Mouse (Mus musculus): ENCODE results near the gene Hoxd9.

Hoxd9 gene

DNA sequence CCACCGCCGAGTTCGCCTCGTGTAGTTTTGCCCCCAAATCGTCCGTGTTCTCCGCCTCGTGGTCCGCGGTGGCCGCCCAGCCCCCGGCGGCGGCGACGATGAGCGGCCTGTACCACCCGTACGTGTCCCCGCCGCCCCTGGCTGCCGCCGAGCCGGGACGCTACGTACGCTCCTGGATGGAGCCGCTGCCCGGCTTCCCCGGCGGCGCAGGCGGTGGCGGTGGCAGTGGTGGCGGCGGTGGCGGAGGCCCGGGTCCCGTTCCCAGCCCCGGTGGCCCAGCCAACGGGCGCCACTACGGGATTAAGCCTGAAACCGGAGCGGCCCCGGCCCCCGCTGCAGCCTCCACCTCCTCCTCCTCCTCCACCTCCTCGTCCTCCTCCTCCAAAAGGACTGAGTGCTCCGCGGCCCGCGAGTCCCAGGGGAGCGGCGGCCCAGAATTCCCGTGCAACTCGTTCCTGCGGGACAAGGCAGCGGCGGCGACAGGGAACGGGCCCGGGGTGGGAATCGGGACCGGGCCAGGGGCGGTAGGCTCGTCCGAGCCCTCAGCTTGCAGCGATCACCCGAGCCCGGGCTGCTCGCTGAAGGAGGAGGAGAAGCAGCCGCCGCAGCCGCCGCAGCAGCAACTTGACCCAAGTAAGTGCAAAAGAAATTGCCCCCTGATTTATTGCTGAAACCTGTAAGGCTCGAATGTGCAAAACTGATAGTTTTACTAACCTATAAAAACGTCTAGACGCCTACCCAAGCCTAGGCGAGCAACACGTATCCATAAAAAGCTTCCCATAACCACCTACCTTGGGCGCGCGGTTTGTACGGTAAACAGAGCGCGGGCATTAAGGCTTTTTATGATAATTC lies 900 bp downstream of the Hoxd9 start:
- DNase-seq (ENCODE audit: low spot score in 2 of 2): no peak

DNA sequence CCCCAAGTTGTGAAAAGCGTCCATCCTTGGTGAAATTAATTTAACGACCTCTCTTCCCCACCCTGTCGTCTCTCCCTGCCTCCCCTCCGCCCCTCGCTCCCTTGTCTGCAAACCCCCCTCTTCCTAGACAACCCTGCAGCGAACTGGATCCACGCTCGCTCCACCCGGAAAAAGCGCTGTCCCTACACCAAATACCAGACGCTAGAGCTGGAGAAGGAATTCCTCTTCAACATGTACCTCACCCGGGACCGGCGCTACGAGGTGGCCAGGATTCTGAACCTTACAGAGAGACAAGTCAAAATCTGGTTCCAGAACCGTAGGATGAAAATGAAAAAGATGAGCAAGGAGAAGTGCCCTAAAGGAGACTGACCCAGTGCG lies 1.5 kb downstream of the Hoxd9 start:
- no peak for DNase-seq (ENCODE audit: low spot score in 2 of 2)

DNA sequence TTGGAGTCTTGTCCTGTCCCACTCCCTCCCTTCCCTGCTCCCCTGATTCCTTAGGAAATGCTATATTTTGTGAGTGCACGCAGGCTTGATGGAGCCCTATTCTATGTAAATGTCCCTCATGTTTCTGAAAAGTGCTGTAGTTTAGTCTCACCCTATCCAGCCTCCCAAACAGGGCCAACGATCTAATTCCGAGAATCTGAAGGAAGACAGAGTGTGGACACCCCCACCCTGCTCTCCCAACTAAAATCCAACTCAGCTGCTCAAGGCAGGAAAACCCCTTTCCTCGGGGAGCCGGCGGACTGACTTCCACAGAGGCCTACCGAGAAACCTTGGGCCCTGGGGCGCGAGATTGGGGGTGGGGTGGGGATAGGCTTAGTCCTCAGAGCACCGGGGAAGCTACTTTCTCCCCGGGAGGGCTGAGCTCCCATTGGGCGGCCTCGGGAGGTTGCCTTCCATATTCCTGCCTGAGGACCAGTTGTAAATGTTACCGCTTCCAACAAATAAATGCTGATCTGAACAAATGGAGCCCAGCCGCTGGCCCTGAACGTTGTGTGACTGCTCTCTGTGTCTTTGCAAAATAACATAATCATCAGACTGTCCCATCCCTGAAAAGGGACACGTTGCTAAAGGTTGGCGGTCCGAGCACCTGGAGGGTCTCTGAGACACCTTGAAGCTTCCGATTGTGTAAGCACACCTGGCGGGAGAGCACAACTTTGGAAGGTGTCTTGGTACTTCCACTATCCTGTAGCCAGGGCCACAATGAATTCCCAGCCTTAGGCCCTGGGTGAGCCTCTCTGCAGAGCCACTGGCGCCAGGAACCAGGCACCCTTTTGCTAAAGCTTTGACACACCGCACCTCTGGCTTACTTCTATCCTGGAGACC lies 2.4 kb downstream of the Hoxd9 start:
- no peak for DNase-seq (ENCODE audit: low spot score in 2 of 2)

DNA sequence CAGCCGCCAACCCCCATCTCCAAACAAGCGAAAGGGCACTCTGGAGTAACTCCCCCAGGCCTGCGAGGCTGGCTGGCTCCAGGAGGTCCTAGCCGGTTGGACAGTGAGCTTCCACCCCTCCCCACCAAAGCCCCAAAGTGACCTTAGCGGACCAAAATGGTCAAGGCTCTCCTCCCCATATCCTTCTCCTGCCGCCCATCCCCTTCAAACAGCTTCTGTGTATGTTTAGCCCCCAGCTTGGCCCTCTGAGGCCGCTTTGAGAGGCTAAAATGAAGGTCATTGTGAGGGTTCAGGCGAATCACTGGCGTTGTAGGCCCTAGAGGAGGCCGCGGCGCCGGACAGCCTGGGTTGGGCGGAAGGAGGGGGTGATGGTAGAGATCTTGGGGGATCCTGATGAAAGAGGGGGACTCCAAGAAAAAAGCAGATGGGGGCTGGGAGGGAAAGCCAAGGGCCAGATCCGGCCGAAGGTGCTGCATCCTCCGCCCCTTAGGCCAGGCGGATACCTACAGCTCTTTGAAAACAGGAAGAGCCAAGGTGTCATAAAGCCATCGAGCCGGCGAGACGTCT lies 3.1 kb downstream of the Hoxd9 start:
- DNase-seq (ENCODE audit: low spot score in 2 of 2): no peak

DNA sequence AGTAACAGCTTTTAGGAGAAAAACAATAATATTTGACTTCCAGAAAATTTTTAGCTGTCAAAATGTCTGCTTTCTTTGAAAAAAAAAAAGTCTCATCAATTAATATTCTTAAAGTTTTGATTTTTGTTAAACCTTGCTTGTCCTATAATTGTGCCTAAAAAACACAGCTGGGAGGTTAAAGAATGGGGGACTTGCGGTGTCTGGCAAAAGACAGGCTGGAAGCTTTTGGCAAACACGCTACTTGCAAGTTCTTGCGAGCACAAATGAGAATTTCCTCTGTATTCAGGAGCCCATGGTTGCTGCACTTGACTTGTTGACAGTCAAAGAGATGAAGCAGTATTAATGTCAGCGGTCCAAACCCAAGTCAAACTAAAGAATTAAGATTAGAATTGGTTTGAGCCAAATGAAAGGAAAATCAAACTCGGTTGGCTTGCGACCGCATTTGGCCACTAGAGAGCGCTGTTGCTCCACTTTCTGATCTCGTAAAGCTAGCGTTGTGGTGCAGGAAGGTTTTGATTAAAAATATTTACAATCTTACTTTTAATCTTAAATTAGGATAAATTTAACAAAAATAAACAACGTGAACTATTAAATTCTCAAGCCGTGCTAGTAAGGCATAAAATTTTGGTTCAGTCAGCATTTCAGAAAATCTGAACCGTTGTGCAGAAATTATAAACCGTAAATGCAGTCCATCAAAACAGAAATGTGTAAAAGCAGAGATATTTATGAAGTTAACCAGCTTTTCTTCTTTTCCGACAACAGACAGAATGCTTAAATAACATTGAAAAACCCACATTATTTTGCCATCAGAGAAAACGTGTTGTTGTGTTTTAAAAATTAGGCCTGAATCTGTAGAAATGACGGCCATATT lies 4.7 kb downstream of the Hoxd9 start:
- peak in 1 of 2 experiments; percentile 76 for DNase-seq (ENCODE audit: low spot score in 2 of 2)

DNA sequence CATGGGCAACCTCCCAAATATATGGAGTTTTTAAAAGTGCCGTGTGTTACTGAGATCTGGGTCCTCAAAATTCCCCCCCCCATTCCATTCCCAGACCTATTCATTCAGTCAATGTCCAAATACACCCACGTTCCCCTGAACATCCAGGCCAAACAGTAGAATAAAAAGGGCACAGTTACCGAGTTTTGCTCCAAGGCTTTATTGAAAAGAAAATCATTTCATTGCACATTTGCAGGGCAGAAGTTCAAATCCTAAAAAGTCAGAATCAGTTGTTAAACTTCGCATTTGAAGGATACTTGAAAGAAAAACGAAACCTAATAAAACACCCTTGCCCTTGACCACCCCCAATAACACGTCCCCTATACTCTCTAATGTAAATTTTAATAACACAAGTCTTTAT lies 5.3 kb downstream of the Hoxd9 start:
- DNase-seq (ENCODE audit: low spot score in 2 of 2): no peak

DNA sequence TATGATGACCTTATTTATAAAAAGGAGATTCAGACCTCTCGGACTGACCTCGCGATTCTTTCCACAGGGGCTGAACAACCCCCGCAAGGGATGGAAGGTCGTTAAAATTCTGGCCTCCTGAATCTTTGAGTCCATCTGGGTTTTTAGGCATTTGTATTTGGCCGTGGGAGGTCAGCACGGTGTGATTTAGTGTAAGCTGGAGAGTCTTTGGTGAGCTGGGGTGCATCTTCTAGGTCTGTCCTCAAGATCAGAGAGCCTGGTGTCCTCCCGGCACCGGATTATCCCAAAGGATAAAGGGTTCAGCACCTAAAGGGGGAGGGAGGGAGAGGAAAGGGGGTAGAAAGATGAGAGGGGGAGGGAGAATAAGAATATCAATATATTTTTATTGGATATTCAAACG lies 5.8 kb downstream of the Hoxd9 start:
- DNase-seq (ENCODE audit: low spot score in 2 of 2): no peak

DNA sequence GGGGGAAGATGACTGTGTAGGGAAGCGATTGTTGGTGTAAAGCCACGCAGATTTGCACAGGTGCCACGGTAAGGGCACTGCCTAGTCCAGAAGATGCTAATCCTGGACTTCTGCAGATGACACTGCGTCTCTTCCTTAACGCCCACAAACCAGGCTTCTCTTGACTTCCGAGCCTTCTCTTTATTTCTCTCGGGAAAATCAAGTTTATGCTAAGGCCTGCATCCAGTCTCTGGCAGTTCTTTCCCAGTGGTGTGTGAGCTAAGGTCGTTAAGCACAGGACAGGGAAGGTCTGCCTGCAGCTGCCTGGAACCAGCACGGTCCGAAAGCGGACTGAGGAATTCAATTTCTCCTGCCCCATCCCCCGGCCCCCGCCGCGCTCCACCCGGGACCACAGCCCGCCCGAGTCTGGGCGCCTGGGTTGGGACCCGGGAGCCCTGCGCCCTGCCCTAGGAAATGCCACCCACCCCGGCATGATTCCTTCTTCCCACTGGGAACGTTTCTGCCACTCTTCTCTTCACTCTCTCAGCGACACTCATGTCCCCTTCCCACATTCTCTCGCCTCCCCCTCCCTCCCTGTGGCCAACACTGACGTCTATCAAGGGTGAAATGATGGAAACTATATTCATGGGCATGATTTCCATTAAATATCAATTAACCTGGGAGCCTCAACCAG lies 6.3 kb downstream of the Hoxd9 start:
- DNase-seq (ENCODE audit: low spot score in 2 of 2): no peak

DNA sequence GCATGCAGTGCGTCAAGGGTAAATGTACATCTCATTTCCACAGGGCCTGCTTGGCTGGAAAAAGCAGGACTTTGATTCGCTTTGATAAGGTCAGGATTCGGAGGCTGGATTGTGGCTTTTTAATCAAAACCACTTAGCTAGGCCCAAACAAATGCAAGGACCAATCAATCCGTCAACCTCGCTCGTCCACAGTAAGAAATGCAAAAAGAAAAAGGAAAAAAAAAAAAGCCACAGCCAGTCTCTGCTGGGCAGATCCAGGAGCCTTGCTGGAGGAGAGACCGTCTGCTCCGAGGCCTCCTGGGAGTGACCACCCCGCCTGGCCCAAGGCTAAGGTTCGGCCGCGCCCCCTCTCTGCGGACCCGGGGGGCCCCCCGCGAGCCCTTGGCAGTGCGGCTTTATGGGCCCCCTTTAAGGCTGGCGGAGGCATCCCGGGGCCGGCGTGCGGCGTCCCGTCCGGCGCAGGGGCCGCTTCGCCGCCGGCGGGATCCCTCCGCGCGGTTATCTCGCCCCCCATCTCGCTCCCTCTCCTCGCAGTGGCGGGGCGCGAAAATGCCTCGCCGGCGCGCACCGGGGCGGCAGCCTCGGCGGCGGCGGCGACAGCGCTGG lies 7.0 kb downstream of the Hoxd9 start, which contains the start of gene Hoxd8:
Gene Hoxd8, plus strand, starts transcription at position 223 of the 606 bp plus-strand sequence.
- no peak for DNase-seq (ENCODE audit: low spot score in 2 of 2)

DNA sequence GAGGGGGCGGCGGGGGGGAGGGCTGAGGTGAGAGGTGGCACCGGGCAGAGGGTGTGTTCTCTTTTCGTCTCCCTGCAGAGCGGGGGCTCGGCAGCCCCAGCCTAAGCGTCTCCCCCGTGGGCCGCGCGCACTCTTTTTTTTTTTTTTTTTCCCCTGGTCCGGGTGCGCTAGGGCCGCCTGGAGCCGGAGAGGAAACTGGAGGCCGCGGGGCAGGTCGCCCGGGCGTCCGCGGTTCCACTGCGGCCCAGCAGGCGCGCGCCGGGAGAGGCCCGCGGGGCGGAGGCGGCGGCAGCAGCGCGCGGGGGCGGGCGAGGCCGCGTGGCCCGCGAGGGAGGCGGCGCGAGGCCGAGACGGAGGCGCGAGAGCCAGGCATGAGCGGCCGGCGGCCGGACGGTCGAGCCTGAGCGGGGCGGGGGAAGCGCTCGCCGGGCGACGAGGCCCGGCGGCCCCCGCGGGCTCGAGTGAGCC lies 7.5 kb downstream of the Hoxd9 start:
- DNase-seq (ENCODE audit: low spot score in 2 of 2): no peak

DNA sequence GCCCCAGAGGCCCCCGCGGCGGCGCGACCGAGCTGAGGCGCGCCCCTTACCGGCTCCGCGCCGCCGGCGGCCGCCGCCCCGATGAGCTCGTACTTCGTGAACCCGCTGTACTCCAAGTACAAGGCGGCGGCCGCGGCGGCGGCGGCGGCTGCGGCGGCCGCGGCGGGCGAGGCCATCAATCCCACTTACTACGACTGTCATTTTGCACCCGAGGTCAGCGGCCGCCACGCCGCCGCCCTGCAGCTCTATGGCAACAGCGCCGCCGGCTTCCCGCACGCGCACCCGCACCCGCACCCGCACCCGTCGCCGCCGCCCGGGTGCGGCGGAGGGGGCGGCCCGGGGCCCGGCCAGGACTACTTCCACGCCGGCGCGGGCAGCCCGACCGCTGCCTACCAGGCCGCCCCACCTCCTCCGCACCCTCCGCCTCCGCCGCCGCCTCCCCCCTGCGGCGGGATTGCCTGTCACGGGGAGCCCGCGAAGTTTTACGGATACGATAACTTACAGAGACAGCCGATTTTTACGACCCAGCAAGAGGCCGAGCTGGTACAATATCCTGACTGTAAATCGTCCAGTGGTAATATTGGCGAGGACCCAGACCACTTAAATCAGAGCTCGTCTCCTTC lies 8.1 kb downstream of the Hoxd9 start:
- no peak for DNase-seq (ENCODE audit: low spot score in 2 of 2)

DNA sequence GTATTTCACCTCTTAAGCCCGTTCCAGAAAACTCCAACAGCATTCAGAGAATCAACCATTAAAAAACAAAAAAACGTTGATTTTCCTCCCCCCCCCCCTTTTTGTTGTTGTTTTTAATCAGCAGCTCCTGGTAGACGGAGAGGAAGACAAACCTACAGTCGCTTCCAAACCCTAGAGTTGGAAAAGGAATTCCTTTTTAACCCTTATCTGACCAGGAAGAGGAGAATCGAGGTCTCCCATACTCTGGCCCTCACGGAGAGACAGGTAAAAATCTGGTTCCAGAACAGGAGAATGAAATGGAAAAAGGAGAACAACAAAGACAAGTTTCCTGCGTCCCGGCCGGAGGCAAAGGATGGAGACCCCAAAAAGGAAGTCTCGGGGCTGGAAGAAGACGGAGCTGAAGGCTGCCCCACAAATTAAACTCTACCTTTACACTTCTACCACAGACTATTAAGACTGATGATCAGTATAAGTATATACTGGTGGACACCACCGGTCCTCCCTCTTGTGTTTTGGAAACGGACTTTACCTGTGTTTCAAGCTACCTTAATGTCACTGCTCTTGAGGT lies 8.9 kb downstream of the Hoxd9 start:
- no peak for DNase-seq (ENCODE audit: low spot score in 2 of 2)

DNA sequence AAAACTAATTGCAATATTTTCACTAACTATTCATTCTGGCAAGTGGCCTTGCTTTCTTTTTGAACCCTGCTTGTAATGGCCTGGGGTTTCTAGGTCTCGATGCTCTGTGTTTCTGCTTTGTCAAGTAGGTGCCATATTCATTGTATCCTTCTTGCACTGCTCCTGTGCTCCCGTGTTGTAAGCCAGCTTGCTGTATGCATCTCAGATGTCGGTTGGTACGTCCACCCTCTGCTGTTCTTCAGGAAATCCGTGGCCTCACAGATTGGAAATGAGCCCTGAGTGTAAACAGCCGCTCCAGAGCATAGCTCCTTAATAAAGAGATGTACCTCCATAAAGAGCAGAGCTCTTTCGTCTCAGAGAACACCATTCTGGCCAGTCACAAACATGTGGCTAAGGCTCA lies 10.1 kb downstream of the Hoxd9 start:
- no peak for DNase-seq (ENCODE audit: low spot score in 2 of 2)

DNA sequence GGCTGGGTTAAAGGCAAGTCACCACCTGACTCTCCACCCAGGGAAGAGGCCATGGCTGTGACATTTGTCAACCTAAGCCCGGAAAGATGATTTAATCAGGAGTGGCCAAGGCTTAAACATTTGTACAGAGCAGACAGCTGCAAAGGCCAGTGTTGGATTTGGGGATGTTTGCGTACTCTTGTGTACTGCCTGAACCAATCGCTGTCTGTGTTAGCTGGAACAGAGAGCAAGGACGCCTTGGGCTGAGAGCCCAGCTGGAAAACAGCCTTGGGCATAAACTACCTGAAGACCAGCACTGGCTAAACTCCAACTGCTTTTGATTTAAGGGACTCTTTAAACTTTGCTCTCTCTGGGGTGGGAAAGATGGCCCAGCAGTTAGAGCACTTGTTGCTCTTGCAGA lies 11.1 kb downstream of the Hoxd9 start:
- no peak for DNase-seq (ENCODE audit: low spot score in 2 of 2)

DNA sequence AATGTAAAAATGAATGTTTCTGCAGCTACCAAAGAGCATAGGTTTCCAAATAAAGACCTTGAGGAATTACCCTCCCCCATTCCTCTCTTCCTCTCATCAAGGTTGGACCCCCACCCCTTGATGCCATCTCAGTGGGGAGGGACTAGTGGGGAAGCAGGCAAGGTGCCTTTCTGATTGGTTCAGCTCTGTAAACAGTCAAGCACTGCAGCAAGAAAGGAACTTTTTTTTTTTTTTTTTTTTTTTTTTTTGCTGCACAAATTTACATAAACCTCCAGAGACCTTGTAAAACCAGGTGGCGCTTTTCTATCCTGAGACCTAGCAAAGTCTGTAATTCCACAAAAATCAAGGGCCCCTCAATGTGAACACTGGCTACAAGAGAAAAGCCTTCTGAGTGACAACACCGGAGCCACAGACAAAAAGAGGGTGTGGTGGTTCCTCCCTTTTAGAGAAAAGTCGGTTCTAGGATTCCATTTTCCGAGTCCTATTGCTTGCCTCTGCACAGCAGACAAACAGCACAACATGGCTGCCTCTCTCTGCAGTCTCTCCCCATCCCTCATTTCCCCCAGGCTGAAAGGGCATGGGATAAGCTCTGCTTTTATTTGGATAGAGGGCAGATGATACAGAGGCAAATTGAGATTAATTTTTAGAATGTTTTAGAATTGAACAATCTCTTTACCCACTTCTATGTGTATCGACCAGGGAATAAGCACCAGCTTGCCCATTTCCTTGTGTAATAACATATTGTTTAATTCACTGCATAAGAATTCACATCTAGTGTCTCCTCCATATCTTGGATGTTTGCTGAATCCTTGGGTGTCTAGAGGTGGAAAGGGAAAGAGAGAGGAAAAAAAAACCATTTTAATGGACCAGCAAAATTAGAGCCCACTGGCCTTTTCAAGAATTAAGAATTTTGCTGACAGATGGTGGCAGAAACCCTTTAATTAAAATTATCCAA lies 12.2 kb downstream of the Hoxd9 start:
- no peak for DNase-seq (ENCODE audit: low spot score in 2 of 2)

DNA sequence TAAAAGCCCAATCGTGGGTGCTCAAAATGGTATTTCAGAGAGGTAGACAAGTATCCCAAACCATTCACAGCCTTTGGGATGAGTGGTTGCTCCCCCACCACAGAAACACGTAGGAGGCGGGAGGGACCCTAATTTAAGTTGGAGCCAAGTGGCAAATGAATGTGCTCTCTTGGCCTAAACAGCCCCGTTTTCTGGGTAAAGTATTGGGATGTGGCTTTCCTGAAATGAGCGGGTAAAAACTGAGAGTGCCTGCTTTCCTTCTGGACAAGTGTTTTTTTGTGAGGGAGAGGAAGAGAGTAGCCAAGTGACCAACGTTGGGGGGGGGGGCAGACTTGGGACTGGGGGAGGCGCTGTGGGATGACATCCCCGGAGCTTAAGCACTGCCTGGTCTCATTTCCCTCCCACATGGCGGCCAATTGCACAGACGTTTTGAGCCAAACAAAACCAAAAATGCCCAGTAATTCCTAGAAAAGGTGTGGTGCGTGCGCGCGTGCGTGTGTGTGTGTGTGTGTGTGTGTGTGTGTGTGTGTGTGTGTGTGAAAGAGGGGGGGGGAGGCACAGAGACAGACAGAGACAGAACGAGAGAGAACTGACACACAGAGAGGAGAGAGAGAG lies 13.5 kb downstream of the Hoxd9 start:
- no peak for DNase-seq (ENCODE audit: low spot score in 2 of 2)

DNA sequence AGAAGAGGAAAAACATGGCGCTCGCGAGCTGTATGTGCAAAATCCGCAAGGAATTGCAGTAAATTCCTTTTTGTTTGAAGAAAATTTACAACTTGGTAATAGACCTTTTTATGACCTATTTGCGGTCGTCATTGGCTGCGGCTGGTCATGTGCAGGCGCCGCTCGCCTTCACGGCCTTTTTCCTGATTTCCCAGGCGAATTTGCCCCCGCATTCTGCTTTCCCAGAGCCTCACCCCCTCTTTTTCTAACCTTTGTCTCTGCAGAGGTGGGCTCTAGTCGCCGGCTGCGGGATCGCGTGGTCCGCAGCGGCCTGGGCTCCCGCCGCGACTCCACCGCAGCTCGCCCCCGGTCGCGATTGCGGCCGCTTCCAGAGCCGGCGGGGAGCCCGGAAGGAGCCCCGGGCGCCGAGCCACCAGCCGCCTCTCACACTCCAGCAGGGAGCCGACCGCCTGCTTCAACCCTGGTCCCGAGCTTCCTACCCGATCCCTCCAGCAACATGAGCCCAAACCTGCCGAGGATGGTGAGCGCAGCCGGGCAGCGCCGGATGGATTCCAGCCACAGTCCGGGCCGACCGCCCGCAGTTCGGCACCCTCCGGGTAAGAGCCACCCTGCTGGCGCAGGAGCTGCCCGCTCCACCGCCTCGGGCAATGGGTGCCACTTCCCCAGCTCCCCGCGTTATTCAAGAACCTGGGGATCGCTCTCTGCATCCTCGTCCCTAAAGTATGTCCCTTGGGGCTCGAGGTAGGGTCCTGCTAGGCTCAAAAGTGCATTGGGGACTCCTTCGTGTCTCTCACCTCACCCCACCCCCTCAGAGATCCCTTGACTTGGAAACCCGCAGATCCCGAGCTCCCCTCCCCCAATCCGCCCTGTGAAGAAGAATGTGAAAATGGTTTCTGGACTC lies 14.4 kb downstream of the Hoxd9 start, which contains the start of the genes Hoxd3 and Hoxd4:
Gene Hoxd3, plus strand, starts transcription at position 207 of the 901 bp plus-strand sequence.
Gene Hoxd4, plus strand, starts transcription at position 209 of the 901 bp plus-strand sequence.
- no peak for DNase-seq (ENCODE audit: low spot score in 2 of 2)
